Mouse (Mus musculus): ENCODE measurements around the gene Cenpc1.

Cenpc1 gene

DNA sequence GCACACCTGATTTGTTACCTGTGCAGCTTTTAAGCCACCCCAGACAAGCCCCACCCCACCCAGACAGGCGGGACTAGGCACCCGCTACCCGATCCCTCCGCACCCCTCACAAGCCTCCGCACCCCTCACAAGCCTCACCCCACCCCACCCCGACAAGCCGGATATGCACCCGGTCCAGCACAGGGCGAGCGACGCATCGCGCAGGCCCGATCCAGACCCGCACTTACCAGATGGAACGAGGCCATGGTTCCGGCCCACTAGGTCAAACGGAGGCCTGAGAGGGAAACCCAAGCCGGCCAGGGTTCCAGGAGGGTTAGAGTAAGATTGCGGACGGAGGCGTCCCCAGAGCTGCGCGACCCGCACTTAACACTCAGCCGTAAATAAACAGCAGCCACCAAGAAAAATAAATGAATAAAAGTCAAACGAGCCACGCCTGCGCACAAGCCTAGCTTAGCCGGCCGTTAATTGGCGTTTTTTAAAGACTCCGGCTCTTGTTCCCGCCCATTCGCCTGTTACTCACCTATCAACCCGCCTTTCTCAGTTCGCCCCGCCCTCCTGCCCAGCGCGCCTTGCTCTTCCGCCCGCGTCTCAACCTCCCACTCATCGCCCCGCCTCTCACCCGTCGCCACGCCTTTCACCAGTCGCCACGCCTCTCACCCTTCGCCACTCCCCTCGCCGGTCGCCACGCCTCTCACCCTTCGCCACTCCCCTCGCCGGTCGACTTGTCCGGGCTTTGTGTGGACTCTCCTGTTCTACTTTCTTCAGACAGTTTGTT is at the start of gene Cenpc1:
TSS of gene Cenpc1 (minus strand) at position 483 of the 775 bp plus-strand sequence.
- peak; percentile 97 to 98 for DNase-seq (ENCODE audit: low spot score in 2 of 2)

DNA sequence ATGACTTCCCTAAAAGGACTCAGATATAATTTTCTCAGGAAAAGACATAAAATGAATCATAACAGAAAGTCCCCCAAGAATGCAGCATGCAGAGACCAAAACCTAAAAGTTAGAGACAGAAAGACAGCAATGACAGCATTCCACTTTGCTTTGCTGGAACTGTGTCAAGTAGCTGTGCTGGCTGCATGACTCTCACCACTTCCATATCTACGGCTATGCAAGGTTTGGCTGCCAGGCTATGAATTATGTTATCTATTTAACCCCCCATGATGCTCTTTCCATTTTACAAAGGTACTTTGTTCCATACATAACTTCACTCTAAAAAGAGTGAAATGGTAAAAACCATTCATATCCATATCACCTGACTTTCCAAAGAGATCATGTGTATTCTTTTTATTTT is 48.6 kb upstream of the Cenpc1 start:
- no peak for DNase-seq (ENCODE audit: low spot score in 2 of 2)

DNA sequence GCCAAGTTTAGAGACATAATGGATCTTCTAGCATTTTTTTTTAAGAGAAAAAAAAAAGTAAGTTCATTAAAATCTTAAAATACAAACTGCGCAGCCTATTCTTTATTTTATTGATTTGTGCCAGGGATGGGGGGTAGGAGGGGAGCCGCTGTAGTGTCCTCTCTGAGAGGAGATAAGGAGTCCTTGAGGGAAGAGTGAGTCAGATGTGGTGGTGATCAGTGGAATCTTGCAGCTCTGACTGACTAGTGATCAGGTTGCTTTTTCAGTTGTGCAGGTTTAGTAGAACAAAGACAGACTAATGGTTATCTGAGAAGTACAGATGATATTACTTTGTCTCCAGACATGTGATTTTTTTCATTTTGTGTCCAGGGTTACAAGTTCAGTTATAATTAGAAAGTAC is 47.7 kb upstream of the Cenpc1 start:
- no peak for DNase-seq (ENCODE audit: low spot score in 2 of 2)

DNA sequence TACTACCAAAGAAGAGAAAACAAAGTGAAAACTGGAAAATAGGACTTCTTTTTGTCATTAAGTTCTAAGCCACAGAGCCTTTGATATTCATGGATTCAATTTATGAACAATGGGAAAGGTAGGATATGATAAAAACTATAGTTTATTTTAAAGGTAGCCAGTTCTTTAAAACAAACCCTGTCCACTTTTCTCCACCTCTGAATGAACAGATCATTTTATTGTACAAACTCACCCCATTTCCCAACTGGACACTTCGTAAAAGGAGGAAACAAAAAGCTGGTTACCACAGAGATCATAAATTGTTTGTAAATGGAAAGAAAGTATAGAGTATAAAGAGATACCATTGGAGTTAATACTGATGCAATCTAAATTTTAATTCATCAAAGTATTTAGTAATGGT is 45.7 kb upstream of the Cenpc1 start:
- no peak for DNase-seq (ENCODE audit: low spot score in 2 of 2)

DNA sequence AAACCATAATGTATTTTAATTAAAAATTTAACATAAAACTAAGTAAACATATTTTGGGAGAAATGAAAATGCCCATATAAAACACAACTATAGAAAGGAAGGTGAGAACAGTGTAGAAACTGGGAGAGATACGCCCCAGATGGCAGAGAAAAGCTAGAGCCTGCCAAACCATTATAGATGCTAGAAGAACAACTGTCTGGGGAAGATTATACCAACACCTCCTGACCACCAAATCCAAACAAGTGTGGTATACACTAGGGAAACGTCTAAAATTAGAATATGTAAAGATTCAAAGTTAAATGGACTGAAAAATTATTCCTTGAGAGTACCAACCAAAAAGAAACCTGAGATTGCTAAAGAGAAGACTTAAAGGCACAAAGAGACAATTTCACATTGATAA is 41.2 kb upstream of the Cenpc1 start:
- no peak for DNase-seq (ENCODE audit: low spot score in 2 of 2)

DNA sequence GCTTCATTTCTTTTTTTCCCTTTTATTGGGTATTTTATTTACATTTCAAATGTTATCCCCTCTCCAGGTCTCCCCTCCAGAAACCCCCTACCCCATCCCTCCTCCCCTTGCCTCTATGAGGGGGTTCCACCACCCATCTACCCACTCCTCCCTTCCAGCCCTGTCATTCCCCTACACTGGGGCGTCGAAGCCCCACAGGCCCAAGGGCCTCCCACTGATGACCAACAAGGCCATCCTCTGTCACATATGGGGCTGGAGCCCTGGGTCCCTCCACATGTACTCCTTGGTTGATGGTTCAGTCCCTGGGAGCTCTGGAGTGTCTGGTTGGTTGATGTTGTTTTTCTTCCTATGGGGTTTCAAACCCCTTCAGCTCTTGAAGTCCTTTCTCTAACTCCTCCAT is 36.8 kb upstream of the Cenpc1 start:
- no peak for DNase-seq (ENCODE audit: low spot score in 2 of 2)

DNA sequence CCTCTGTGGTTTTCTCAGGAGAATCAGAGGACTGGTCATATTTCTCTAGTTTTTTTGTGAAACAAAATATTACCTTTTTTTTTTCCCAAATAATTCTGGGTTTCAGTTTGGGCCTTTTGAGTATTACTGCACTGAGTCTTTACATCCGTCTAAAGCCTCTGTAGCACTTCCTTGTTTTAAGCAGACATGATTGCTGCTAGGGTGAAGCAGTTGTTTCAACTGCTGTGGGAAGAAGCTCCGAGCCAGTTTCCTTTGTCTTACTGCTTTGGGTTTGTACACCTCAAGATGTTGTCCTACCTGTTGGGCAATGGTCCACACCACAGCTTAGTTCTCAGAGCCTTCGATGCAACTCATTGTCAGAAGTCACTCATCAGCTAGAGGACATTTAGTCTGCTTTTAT is 35.2 kb upstream of the Cenpc1 start:
- DNase-seq (ENCODE audit: low spot score in 2 of 2) = no peak

DNA sequence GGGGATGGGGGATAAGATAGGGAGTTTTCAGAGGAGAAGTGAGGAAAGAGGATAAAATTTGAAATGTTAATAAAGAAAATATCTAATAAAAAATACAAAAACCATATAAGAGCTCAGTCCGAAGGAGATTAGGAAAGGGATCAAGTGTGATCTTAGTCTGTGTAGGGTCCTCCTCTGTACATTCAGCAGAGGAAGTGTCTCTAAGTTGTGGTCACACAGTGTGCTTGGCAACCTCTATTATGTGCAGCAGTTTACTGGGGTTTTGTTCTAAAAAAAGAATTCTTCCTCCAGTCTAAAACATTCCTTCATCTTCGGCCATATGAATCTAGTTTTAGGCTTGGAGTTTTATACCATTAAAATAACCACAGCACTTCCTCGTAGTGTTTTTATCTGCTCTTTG is 33.6 kb upstream of the Cenpc1 start:
- no peak for DNase-seq (ENCODE audit: low spot score in 2 of 2)

DNA sequence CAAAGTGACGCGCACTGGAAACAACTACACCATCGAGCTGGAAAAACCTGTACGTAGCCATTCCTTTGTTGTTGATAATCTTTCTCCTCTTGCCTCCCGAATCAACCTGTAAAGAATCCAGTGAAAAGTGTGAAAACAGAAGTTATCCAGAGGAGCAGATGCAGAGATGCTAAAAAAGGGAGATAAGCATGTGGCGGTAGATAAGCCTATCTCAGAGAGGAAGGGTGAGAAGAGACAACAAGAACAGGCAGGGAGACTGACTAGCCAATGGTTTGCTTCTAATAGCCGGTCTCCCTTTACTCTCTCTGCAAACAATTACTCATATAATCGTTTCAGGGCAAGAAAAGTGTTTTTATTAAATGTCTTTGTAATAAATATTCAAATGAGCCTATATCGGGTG is 29.4 kb upstream of the Cenpc1 start:
- DNase-seq (ENCODE audit: low spot score in 2 of 2) = no peak

DNA sequence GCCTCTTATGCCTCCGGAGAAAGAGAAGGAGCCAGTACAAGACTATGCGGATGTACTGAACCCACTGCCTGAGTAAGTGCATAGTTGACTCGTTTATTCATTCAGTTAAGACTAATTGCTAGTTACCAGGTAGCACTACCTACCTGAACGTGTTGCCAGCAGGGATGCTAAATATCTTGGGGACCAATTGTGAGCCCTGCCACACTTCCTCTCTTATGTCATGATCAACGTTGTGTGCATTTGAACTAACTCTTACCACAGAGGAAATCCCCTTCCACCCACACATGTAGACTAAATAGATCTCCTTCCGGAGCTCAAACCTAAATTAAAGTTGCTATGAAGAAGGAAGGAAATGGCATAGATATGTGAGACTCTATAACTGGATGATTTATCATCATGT is 21.4 kb upstream of the Cenpc1 start:
- DNase-seq (ENCODE audit: low spot score in 2 of 2) = no peak

DNA sequence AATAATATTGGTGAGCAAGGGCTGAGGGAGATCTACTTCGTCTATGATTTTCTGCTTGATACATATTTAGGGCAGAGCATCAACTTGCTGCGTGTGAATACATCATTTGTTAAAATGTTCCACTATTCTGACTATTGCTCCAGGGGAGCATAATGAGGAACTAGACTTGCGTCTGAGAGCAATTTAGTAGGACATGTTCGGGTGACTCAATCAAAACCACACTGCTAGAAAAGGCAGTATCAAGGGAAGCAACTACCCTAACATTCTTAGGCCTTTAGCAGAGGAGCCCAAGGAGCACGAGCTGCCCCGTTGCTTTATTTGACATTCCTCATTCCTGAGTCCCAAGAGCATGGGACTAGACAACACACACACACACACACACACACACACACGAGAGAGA is 19.6 kb upstream of the Cenpc1 start:
- no peak for DNase-seq (ENCODE audit: low spot score in 2 of 2)

DNA sequence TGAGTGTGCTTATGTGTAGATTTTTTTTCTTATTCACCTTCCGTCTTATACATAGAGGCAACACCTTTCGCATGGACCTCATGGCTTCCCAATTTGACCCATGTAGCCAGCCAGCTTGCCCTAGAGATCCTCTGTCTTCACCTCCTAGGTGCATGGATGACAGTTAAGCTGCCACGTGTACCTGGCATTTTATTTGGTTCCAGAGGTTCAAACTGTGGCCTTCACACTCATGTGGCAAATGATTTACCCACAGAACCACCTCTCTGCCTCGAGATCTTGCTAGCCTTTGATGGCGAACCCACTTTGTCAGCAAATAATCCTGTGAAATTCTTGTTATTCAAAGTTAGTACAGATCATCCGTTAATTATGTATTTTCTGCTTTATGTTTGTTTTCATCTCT is 18.6 kb upstream of the Cenpc1 start:
- no peak for DNase-seq (ENCODE audit: low spot score in 2 of 2)

DNA sequence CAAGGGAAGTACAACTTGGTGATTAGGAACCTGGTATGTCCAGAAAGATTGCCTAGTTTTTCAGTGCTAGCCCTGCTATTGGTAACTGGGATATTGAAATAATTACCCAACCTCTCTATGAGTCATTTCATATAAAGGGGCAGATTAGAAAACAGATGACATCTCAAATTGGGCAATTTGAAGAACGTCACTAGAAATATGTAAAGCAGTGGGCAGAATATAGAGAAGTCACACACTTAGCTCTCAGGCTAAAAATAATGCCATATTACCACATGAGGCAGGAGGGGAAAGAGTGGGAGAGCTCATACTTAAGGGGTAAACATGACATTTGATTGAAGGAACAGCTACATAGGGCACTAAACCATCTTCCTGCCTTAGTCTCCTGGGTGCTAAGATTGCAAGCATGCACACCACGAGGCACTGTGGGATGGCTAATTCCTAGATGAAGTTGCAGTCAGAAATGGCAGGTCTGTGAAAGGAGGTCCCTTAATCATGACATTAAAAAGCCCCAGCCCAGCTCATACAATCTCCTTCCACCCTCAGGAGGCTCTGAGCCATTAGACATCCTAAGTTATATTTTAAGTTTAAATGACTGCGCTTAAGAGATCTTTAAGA is 13.4 kb upstream of the Cenpc1 start:
- DNase-seq (ENCODE audit: low spot score in 2 of 2) = no peak

DNA sequence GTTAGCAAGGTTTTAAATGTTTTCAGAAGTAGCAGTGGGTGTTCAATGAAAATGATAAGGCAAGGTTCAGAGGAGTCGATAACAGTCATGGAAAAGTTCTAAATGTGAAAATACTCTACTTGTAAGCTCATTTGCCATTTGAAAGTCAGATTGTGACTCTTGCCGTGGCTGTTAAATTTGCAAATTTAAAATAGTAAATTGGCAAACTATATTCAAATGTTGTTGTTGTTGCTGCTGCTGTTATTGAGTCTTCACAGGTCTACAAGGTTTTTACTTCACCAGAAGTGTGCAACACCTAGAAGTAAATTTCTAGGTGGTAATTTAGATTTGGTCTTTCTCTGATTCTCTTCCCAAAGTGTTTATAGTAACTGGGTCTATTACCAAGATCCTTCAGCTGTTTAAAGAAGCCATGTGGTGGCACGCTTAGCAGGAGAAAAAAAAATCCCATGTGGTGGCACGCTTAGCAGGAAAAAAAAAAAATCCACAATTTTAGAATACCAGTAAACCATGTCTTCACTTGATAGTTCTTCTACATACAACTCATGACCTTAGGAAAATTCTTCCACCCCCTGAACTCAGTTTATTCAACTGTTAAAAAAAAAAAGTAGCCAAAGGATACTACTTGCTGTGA is 7.5 kb upstream of the Cenpc1 start:
- DNase-seq (ENCODE audit: low spot score in 2 of 2) = no peak

DNA sequence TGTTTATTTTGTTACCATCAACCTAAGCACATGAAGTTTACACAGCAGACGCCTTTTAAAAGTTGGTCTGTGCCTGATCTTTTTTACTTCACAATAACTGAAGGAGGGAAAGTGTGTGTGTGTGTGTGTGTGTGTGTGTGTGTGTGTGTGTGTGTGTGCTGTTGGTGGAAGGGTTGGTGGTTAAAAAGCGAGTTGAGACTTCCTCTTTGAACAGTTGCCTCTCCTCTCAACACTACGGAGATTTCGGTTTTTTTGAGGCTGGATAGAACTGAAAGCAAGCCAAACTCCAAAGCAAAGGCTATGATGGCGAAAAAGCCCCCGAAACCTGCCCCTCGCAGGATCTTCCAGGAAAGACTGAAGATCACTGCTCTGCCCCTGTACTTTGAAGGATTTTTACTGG is 6.2 kb upstream of the Cenpc1 start, which contains the start of gene Stap1:
TSS of gene Stap1 (plus strand) at position 209 of the 400 bp plus-strand sequence.
- DNase-seq (ENCODE audit: low spot score in 2 of 2) = no peak

DNA sequence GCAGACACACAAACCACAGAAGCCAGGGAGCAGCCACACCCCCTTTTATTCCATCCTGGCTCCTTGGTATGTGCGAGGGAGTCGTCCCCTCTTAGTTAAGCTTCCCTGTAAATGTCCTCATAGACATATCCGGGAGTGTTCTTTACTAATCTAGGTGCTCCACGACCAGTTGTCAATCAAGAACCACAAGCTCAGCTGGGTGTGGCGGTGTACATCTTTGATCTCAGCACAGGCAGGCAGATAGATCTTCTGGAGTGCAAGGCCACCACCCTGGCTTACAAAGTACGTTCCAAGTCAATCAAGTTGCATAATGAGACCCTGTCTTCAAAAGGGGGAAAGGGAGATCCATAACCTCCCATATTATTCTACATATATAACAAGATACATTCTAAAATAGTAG is 3.7 kb upstream of the Cenpc1 start:
- no peak for DNase-seq (ENCODE audit: low spot score in 2 of 2)

DNA sequence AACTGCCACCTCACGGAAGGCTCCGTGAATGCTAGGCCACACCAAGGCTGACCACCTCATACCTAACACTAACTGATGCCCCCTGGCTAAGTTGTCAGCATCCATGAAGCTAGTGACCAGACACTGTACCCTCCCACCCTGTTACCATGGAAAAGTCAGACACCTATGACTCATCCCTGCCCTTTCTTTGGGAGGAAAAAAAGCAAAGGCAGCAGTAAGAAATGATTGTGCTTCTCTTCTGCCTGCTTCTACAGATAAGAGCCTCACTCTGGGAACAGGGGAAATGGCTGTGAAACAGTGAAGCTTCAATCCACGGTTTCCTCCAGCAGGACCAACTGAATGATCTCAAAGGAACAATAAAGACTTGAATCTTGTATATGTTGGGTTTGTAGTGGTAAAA is 3.1 kb upstream of the Cenpc1 start:
- no peak for DNase-seq (ENCODE audit: low spot score in 2 of 2)

DNA sequence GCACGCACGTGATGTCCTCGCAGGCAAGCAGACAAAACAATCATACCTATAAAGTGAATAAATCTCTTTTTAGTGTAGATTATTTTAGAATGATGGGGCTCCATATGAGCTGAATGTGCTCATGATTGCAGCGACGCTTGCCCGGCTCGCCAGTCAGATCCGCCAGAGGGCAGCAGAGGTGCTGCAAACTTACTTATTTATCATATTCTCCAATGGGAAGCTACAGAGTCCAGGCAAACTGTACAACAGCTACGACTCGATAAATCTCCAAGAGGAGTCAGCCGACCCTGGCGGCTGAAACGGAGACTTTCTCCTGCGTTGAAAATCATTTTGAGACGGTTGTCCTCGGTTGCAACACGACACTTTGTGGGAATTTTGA is 1.2 kb upstream of the Cenpc1 start:
- DNase-seq (ENCODE audit: low spot score in 2 of 2) = peak; percentile 92

DNA sequence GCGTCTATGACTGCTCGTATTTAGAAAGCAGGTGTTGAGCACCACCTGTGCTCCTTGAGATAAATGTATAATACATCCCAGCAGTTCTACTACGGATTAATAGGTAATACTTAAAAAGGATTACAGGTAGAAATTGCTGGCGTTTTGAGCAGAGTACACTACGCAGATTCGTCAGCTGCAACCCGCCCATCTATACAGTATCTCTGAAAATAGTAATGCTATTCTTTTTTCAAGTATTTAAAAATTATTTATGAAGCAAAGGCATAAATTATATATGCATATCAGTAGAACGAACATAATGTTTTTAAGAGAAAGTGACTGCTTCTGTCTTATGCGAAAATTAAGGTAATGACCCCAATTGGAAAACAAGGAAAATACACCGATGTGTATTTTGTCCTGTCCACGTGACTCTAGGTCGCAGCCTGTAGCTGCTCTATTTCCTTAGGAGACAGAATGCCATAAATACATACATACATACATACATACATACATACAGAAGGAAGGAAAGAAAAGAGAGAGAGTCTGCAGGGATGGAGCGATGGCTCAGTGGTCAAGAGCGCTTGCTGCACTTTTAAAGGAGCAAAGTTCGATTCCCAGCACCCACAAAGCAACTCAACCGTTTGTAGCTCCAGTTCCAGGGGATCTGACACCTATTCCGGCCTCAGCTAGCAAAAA is 630 bp upstream of the Cenpc1 start:
- DNase-seq (ENCODE audit: low spot score in 2 of 2) = no peak

DNA sequence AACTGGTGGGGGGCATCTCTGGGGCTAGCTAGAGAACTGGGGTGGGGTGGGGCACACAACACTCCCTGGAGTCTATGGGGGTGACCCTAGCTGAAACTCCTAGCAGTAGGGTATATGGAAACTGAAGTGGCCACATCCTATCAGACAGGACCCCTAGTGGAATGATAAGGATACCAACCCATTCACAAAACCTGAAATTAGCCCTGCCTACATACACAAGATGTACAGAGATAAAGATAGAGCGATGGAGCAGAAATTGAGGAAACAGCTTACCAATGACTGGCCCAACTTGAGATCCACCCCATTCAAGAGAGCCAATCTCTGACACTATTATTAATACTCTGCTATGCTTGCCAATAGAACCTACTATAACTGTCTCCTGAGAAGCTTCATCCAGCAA is 1.9 kb downstream of the Cenpc1 start:
- DNase-seq (ENCODE audit: low spot score in 2 of 2) = no peak

DNA sequence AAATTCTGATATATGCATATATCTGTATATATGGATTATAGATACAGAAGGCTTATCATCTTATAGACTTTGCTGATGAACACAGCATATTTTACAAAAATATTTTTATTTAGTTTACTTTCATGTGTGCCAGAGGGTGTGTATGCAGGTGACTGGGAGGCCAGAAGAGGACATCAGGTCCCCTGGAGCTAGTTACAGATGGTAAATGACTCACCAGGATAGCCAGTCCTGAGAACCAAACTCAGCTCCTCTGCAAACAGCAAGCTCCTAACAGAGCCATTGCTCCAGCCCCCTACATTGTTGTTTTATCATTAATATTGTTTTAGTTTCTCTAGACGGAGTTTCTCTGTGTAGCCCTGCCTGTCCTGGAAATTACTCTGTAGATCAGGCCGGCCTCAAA is 35.6 kb downstream of the Cenpc1 start:
- no peak for DNase-seq (ENCODE audit: low spot score in 2 of 2)

Data from right cerebral cortex, postnatal 10 days (tissue).